Mouse (Mus musculus): Measurements from ENCODE around the gene Cox7a2. TPM values are rescaled to one million over a fixed set of nuclear protein-coding genes. Genes with fewer than 3 reads are reported as not detected.

Cox7a2 gene
- polyA plus RNA-seq, 1 experiment from 2014 or later: 652 TPM

DNA sequence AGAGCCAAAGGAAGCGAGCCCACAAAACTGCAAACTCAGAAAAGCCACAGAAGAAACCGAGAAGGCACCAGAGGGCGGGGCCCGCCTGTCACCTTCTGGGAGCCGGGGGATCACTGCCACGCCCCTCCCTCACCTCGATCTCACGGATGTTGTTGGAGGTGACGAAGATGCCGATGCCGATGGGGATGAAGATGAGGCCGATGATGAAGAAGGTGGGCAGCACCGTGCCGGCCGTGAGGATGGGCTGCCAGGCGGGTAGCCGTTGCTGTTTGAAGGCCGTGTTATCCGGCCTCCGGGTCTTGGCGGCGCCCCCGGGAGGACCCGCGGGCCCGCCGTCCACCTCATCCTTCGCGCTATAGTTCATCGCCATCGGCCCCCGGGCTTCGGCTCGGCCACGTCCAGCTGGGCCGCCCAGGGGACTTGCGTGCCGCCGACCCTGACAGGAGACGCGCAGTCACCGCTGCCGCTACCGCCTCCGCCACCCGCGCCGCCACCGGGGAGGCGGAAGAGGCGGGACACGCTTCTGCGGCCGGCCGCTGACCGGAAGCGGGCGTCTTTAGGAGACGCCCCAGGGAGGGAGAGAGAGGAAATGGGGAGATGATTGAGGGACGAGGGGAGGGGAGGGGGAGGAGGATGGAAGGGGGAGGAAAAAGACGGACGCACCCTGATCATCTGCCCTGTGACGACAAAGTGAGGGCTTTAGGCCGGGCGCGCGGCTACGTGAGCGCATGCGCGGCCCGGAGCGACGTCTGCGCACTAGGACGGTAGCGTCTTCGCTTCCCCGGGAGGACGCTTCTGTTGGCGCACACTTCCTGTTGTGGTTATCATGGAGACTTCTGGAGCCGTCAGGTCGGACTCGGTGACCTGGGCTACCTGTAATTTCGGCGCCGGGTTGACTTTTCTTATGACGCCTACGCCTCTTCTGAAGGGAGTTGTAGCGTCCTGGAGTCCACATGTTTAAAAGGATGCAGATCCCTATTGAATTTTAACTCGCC is 33.5 kb upstream of the Cox7a2 start, which contains the start of gene Tmem30a:
Gene Tmem30a, minus strand, starts transcription at position 667 of the 995 bp plus-strand sequence.
- Histone ChIP-seq H3K36me3 (ENCODE audit: control insufficient read depth, insufficient read depth, low read length) (no peaks in the 10 kb centered on the region), H3K4me2 (replicated peaks; ENCODE audit: low read depth, low read length) (peak within 1 kb of the TSS; percentile 61), H3K9me3 (ENCODE audit: control insufficient read depth, low read depth, low read length) (no peaks in the 10 kb centered on the region), H3K4me3 (ENCODE audit: low read depth, low read length) (peak within 1 kb of the TSS; percentile 72), H3K9ac (replicated peaks; ENCODE audit: low read depth, low read length) (peak within 1 kb of the TSS; percentile 83), H3K27ac (ENCODE audit: low read length) (peak within 1 kb of the TSS; percentile 79), H3K4me1 (ENCODE audit: control insufficient read depth, insufficient read depth, low read length) (0 out of 2 replicates have a peak, but pooled peaks cover 4% of the 10 kb centered on the region), H3K27me3 (ENCODE audit: control insufficient read depth, insufficient read depth, low read length) (no peaks in the 10 kb centered on the region)
- under 1% methylated on average over 90 of the region's 91 CpGs for WGBS
- peak; percentile 95 for ATAC-seq (ENCODE audit: insufficient number of reproducible peaks, insufficient read depth, low FRiP score, low read depth)

DNA sequence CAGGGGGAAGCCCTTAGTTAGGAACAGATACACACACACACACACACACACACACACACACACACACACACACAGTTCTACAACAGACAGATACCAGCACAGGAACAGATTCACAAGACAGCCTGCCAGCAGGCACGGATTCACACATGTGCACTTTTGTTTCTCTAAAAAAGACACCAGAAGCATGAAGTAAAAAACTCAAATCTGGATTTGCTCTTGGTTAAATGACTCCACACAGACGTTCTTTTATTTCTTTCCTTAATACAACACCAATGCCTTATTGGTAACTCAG is 26.1 kb upstream of the Cox7a2 start:
- H3K36me3 ChIP-seq (ENCODE audit: control insufficient read depth, insufficient read depth, low read length): no peaks in the 10 kb centered on the region
- ATAC-seq (ENCODE audit: insufficient number of reproducible peaks, insufficient read depth, low FRiP score, low read depth): no peak
- WGBS: 72% methylated on average over 2 of the region's 2 CpGs
- no peak overlapping the region for H3K4me3 ChIP-seq (ENCODE audit: low read depth, low read length)
- no peaks in the 10 kb centered on the region for H3K9me3 ChIP-seq (ENCODE audit: control insufficient read depth, low read depth, low read length)
- no peak overlapping the region for H3K4me2 ChIP-seq (replicated peaks; ENCODE audit: low read depth, low read length)
- H3K4me1 ChIP-seq (ENCODE audit: control insufficient read depth, insufficient read depth, low read length): 0 out of 2 replicates have a peak, but pooled peaks cover 3% of the 10 kb centered on the region
- H3K9ac ChIP-seq (replicated peaks; ENCODE audit: low read depth, low read length): no peak overlapping the region
- H3K27me3 ChIP-seq (ENCODE audit: control insufficient read depth, insufficient read depth, low read length): no peaks in the 10 kb centered on the region
- no peak overlapping the region for H3K27ac ChIP-seq (ENCODE audit: low read length)

DNA sequence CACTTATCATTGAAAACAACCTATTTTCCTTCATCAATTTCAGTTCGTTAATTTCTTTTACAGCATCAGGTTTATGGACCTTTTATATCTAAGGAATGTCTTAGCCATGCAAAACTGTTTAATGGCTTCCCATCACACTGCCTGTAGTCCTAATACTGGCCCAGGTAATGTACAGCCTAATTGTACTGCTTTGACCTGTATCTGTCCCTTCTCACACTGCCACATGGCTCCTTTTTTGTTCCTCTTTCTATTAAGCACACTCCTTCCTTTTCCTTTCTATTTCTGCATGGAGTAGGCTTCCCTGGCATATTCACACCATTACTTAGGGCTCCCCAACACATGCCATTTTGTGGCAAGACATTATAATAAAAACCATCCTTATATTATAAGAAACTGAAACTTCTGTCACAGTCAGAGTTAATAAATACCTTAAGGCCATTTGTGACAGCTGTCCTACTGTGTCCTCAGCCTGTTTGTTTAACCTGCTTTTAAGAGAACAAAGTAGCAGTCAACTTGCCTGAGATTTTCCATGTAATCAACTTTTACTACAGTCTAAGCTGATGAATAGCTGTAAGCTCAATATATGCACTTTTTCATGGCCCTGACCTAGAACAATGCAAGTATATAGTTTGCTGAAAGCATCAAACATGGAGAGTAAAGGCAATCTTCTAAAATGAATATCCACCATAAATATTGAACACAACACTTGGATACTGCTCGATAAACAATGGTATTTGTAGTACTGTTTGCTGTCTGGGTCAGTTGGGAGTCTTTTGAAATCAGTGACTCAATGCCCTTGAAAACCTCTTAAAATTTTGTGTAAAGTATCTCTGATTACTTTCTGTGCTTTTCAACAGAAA is 25.5 kb upstream of the Cox7a2 start:
- H3K27me3 ChIP-seq (ENCODE audit: control insufficient read depth, insufficient read depth, low read length): no peaks in the 10 kb centered on the region

DNA sequence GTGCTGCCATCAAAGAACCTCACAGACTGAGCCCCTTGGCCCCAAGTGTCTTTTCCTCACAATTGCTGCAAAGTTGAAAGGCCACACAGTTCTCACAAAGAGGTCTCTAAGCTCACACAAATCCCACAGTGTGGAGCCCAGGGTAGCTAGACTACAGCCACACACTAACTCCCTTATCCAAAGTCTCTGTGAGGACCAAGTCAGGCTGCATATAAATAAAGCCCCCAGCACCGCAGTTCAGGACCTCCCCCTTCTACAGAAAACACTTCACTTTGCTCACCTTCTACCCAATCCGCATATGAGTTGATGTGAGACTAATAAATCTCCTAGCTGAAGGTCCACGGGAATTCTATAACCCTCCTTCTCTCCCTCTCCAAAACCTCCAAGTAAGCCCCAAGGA is 24.8 kb upstream of the Cox7a2 start:
- no peak overlapping the region for H3K4me3 ChIP-seq (ENCODE audit: low read depth, low read length)
- 38% methylated on average over 3 of the region's 3 CpGs for WGBS
- H3K27me3 ChIP-seq (ENCODE audit: control insufficient read depth, insufficient read depth, low read length): no peaks in the 10 kb centered on the region
- H3K9me3 ChIP-seq (ENCODE audit: control insufficient read depth, low read depth, low read length): no peaks in the 10 kb centered on the region
- H3K4me2 ChIP-seq (replicated peaks; ENCODE audit: low read depth, low read length): no peak overlapping the region
- H3K27ac ChIP-seq (ENCODE audit: low read length): no peak overlapping the region
- no peak for ATAC-seq (ENCODE audit: insufficient number of reproducible peaks, insufficient read depth, low FRiP score, low read depth)
- no peak overlapping the region for H3K9ac ChIP-seq (replicated peaks; ENCODE audit: low read depth, low read length)
- H3K36me3 ChIP-seq (ENCODE audit: control insufficient read depth, insufficient read depth, low read length): no peaks in the 10 kb centered on the region; the same call in 1 of the 2 replicates
- H3K4me1 ChIP-seq (ENCODE audit: control insufficient read depth, insufficient read depth, low read length): 0 out of 2 replicates have a peak, but pooled peaks cover 3% of the 10 kb centered on the region

More for the DNA sequence above, 25.5 kb upstream of the Cox7a2 start:
- Histone ChIP-seq H3K9me3 (ENCODE audit: control insufficient read depth, low read depth, low read length) (no peaks in the 10 kb centered on the region), H3K36me3 (ENCODE audit: control insufficient read depth, insufficient read depth, low read length) (no peaks in the 10 kb centered on the region), H3K9ac (replicated peaks; ENCODE audit: low read depth, low read length) (no peak overlapping the region), H3K27ac (ENCODE audit: low read length) (no peak overlapping the region), H3K4me3 (ENCODE audit: low read depth, low read length) (no peak overlapping the region), H3K4me1 (ENCODE audit: control insufficient read depth, insufficient read depth, low read length) (0 out of 2 replicates have a peak, but pooled peaks cover 3% of the 10 kb centered on the region), H3K4me2 (replicated peaks; ENCODE audit: low read depth, low read length) (no peak overlapping the region)
- 86% methylated on average over 2 of the region's 2 CpGs for WGBS
- no peak for ATAC-seq (ENCODE audit: insufficient number of reproducible peaks, insufficient read depth, low FRiP score, low read depth)

DNA sequence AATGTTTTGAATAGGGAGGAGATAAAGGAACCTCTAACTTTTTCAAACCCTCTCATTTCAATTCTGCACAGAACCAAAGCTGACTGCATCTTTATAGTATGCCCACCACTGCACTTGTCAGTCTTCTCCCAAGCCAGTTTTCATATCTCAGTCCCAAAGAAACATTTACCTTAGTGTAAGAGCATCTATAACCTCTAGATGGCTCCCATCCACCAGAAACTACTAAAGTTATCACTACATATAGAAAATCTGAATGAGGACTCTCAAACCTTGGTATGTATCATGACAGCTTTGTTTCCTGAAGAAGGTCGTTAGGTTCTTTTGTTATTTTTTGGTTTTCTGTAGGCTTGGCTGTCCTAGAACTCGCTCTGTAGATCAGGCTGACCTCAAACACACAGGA is 19.7 kb upstream of the Cox7a2 start:
- Histone ChIP-seq H3K4me3 (ENCODE audit: low read depth, low read length) (no peak overlapping the region), H3K27ac (ENCODE audit: low read length) (no peak overlapping the region), H3K4me1 (ENCODE audit: control insufficient read depth, insufficient read depth, low read length) (no peaks in the 10 kb centered on the region), H3K9me3 (ENCODE audit: control insufficient read depth, low read depth, low read length) (no peaks in the 10 kb centered on the region), H3K36me3 (ENCODE audit: control insufficient read depth, insufficient read depth, low read length) (peaks cover 3% of the 10 kb centered on the region; the same call in 1 of the 2 replicates), H3K9ac (replicated peaks; ENCODE audit: low read depth, low read length) (no peak overlapping the region), H3K4me2 (replicated peaks; ENCODE audit: low read depth, low read length) (no peak overlapping the region), H3K27me3 (ENCODE audit: control insufficient read depth, insufficient read depth, low read length) (no peaks in the 10 kb centered on the region)
- no peak for ATAC-seq (ENCODE audit: insufficient number of reproducible peaks, insufficient read depth, low FRiP score, low read depth)
- 71% methylated on average over 2 of the region's 2 CpGs for WGBS

DNA sequence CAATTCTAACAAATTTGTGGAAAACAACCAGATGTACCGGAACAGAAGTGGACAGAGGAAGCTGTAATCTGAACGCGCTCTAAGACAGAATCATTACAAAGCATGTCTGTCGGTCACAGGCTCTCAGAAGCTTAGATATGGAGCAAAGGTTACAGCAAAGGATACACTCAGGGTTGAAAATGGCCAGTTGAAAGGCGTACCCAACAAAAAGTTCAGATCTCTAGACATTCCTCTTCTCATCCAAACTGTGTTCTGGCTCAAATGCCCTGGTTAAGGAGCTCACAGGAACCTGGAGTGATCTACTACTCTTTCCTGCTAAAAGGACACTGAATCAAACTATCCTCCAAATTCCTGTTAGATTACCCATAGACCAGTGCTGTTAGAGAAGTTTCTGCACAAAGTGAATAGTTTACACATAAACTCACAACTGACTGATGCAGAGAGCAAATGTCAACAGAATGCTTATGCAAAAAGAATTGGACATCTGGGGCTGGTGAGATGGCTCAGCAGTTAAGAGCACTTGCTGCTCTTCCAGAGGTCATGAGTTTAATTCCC is 7.4 kb upstream of the Cox7a2 start:
- WGBS: 81% methylated on average over 5 of the region's 5 CpGs
- Histone ChIP-seq H3K27ac (ENCODE audit: low read length) (no peak overlapping the region), H3K9ac (replicated peaks; ENCODE audit: low read depth, low read length) (no peak overlapping the region), H3K9me3 (ENCODE audit: control insufficient read depth, low read depth, low read length) (no peaks in the 10 kb centered on the region), H3K36me3 (ENCODE audit: control insufficient read depth, insufficient read depth, low read length) (no peaks in the 10 kb centered on the region; the same call in 1 of the 2 replicates), H3K4me2 (replicated peaks; ENCODE audit: low read depth, low read length) (no peak overlapping the region), H3K4me3 (ENCODE audit: low read depth, low read length) (no peak overlapping the region), H3K4me1 (ENCODE audit: control insufficient read depth, insufficient read depth, low read length) (no peaks in the 10 kb centered on the region), H3K27me3 (ENCODE audit: control insufficient read depth, insufficient read depth, low read length) (no peaks in the 10 kb centered on the region)
- no peak for ATAC-seq (ENCODE audit: insufficient number of reproducible peaks, insufficient read depth, low FRiP score, low read depth)

DNA sequence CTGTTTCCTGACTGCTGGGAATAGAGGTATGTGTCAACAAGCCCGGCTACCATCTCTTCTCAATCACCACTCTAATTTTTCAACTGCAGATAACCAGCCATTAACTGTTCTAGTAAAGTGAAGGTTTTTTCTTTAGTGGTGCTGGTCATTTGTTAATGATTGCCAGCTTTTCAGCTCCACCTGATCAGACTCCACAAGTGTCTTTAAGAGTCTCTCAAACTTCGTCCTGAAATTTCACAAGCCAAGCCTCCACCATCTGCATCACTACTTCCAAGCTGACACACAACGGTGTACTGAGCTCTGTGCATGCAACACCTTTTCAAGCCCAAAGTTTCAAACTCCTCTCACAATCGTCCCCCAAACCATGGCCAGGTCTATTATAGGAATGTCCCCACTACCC is 5.7 kb upstream of the Cox7a2 start:
- Histone ChIP-seq H3K9me3 (ENCODE audit: control insufficient read depth, low read depth, low read length) (no peaks in the 10 kb centered on the region), H3K4me1 (ENCODE audit: control insufficient read depth, insufficient read depth, low read length) (peaks cover 2% of the 10 kb centered on the region; the same call in 1 of the 2 replicates), H3K27me3 (ENCODE audit: control insufficient read depth, insufficient read depth, low read length) (no peaks in the 10 kb centered on the region), H3K4me3 (ENCODE audit: low read depth, low read length) (no peak overlapping the region), H3K9ac (replicated peaks; ENCODE audit: low read depth, low read length) (no peak overlapping the region), H3K36me3 (ENCODE audit: control insufficient read depth, insufficient read depth, low read length) (no peaks in the 10 kb centered on the region), H3K4me2 (replicated peaks; ENCODE audit: low read depth, low read length) (no peak overlapping the region), H3K27ac (ENCODE audit: low read length) (no peak overlapping the region)
- no peak for ATAC-seq (ENCODE audit: insufficient number of reproducible peaks, insufficient read depth, low FRiP score, low read depth)
- WGBS: 83% methylated on average over 4 of the region's 4 CpGs

DNA sequence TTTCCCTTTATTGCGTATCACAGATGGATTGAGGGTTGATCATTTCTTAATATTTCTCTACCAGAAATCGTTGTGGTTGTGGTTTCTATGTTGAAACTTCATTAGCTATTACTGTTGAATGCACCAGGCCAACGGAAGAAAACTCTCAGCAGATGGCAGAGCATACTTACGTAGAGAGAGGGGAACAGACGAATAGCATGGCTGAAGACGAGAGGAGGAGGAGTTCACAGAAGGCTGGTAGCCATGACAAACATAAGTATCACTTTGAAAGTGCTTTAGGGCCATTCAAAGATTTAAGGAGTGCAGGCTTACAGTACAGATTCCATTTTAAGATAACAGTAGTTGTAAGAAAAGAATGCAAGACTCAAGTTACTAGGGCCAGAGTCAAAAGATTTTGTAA is 2.8 kb upstream of the Cox7a2 start:
- peaks cover 9% of the 10 kb centered on the region for H3K4me1 ChIP-seq (ENCODE audit: control insufficient read depth, insufficient read depth, low read length)
- ATAC-seq (ENCODE audit: insufficient number of reproducible peaks, insufficient read depth, low FRiP score, low read depth): no peak
- H3K4me2 ChIP-seq (replicated peaks; ENCODE audit: low read depth, low read length): no peak overlapping the region
- H3K27ac ChIP-seq (ENCODE audit: low read length): no peak overlapping the region
- no peaks in the 10 kb centered on the region for H3K27me3 ChIP-seq (ENCODE audit: control insufficient read depth, insufficient read depth, low read length)
- no peak overlapping the region for H3K9ac ChIP-seq (replicated peaks; ENCODE audit: low read depth, low read length)
- H3K9me3 ChIP-seq (ENCODE audit: control insufficient read depth, low read depth, low read length): no peaks in the 10 kb centered on the region
- no peak overlapping the region for H3K4me3 ChIP-seq (ENCODE audit: low read depth, low read length)
- WGBS: 77% methylated on average over 6 of the region's 6 CpGs
- H3K36me3 ChIP-seq (ENCODE audit: control insufficient read depth, insufficient read depth, low read length): peaks cover 3% of the 10 kb centered on the region
